Mouse (Mus musculus) MEL (cell line): ENCODE measurements around the gene Lcn12.

Experiments used
- CTCF ChIP-seq, 3 experiments: IDR thresholded peaks in 2 of 3; conservative IDR thresholded peaks in 1 of 3; 2 replicates each; pipeline ENCODE4 v1.5.1; 2011 to 2012; ENCODE audit warnings: low read length in 3 of 3, low read depth in 2 of 3, mild to moderate bottlenecking in 2 of 3, improper control_type of control experiment in 1 of 3, inconsistent platforms in 1 of 3, mixed read lengths in 1 of 3, moderate library complexity in 1 of 3; ENCODE audit not compliant: control insufficient read depth in 1 of 3, insufficient read depth in 1 of 3, poor library complexity in 1 of 3, severe bottlenecking in 1 of 3
- EP300 ChIP-seq, 2 experiments: IDR thresholded peaks; 2 replicates each; pipeline ENCODE4 v1.6.1; 2011; ENCODE audit warnings: improper control_type of control experiment in 2 of 2, low read length in 2 of 2, low read depth in 1 of 2, mild to moderate bottlenecking in 1 of 2
- GABPA ChIP-seq: IDR thresholded peaks from 2 replicates; pipeline ENCODE4 v1.6.1; 2012; ENCODE audit warnings: low read depth, mild to moderate bottlenecking, inconsistent platforms, low read length, improper control_type of control experiment, moderate library complexity
- GATA1 ChIP-seq: IDR thresholded peaks from 2 replicates; pipeline ENCODE4 v1.6.1; 2011; ENCODE audit warnings: low read depth, low read length, improper control_type of control experiment
- POLR2A ChIP-seq, 2 experiments: IDR thresholded peaks; 2 replicates each; pipeline ENCODE4 v1.6.1; 2011 to 2012; ENCODE audit warnings: low read length in 2 of 2, mild to moderate bottlenecking in 2 of 2, control low read depth in 1 of 2, improper control_type of control experiment in 1 of 2, low read depth in 1 of 2, moderate library complexity in 1 of 2; ENCODE audit not compliant: control insufficient read depth in 1 of 2, insufficient read depth in 1 of 2, poor library complexity in 1 of 2
- SMC3 ChIP-seq: IDR thresholded peaks from 2 replicates; pipeline ENCODE4 v1.6.1; 2011; ENCODE audit warnings: low read depth, low read length, improper control_type of control experiment
- TCF12 ChIP-seq: IDR thresholded peaks from 2 replicates; pipeline ENCODE4 v1.6.1; 2014; ENCODE audit warnings: low read depth, mild to moderate bottlenecking, inconsistent platforms, low read length, improper control_type of control experiment, moderate library complexity
- UBTF ChIP-seq: IDR thresholded peaks from 2 replicates; pipeline ENCODE4 v1.6.1; 2012; ENCODE audit warnings: low read depth, mild to moderate bottlenecking, inconsistent platforms, low read length, improper control_type of control experiment, moderate library complexity, borderline replicate concordance; ENCODE audit not compliant: insufficient read depth
- USF2 ChIP-seq, 2 experiments: IDR thresholded peaks; 2 replicates each; pipeline ENCODE4 v1.6.1; 2011 to 2012; ENCODE audit warnings: improper control_type of control experiment in 2 of 2, low read length in 2 of 2, borderline replicate concordance in 1 of 2, inconsistent platforms in 1 of 2, low read depth in 1 of 2, mild to moderate bottlenecking in 1 of 2; ENCODE audit not compliant: insufficient read depth in 1 of 2

DNA sequence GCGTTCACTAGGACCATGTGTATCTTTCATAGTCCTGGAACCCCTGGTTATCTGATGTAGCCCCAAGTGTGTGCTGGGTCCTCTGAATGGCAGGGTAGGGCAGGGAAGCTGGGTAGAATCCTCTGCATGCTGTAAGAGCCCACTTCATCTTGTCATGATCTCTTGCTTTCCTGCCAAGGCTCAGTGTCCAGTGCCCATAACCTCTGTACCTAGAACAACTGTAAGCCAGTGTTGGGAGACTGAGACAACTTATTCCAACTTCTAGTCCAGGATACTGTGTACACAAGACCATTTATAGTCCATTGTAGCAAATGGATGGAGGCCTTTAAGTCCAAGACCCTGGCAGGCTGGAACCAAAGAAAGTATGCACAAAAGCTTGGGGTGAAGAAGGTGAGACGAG is 28.5 kb downstream of the Lcn12 start:
- no peak for TF ChIP-seq POLR2A (IDR thresholded peaks at IDR 0.05; ENCODE audit: control insufficient read depth in 1 of 2, insufficient read depth in 1 of 2, low read depth in 1 of 2, low read length in 2 of 2, poor library complexity in 1 of 2)
- no peak for TF ChIP-seq CTCF (IDR thresholded peaks at IDR 0.05 in 2 of 3, conservative IDR thresholded peaks at IDR 0.05 in 1 of 3; ENCODE audit: control insufficient read depth in 1 of 3, insufficient read depth in 1 of 3, low read depth in 2 of 3, low read length in 3 of 3, poor library complexity in 1 of 3, severe bottlenecking in 1 of 3)
- no peak for TF ChIP-seq EP300 (IDR thresholded peaks at IDR 0.05; ENCODE audit: low read depth in 1 of 2, low read length in 2 of 2)
- no peak for TF ChIP-seq GATA1
- no peak for TF ChIP-seq TCF12
- no peak for TF ChIP-seq UBTF
- no peak for TF ChIP-seq SMC3
- no peak for TF ChIP-seq USF2 (IDR thresholded peaks at IDR 0.05; ENCODE audit: borderline replicate concordance in 1 of 2, insufficient read depth in 1 of 2, low read depth in 1 of 2, low read length in 2 of 2)
- no peak for TF ChIP-seq GABPA
